Mouse (Mus musculus) bone marrow macrophage, adult 2 months (primary cell): ENCODE data around the gene Csnk1g1. TPM values are rescaled to one million over a fixed set of nuclear protein-coding genes. Genes with fewer than 3 reads are reported as not detected.

Experiments used
- H3K27ac ChIP-seq: 2 replicates; pipeline ENCODE4 v1.5.1; 2012; ENCODE audit warnings: low read depth, low read length; ENCODE audit not compliant: insufficient read depth
- H3K4me1 ChIP-seq: 2 replicates; pipeline ENCODE4 v1.6.1; 2012; ENCODE audit warnings: low read length; ENCODE audit not compliant: control insufficient read depth, insufficient read depth
- H3K4me3 ChIP-seq: 2 replicates; pipeline ENCODE4 v1.5.1; 2012; ENCODE audit warnings: mild to moderate bottlenecking, low read length, moderate library complexity; ENCODE audit not compliant: insufficient read depth
- CTCF ChIP-seq: IDR thresholded peaks from 2 replicates; pipeline ENCODE4 v1.5.1; 2012; ENCODE audit warnings: low read depth, mild to moderate bottlenecking, low read length, moderate library complexity
- POLR2A ChIP-seq: IDR thresholded peaks from 2 replicates; pipeline ENCODE4 v1.6.1; 2012; ENCODE audit warnings: mild to moderate bottlenecking, low read depth, low read length, borderline replicate concordance
- polyA plus RNA-seq: library from polyadenylated mRNA; stranded (reverse); fragments of >200 nt; gene quantifications from 2 replicates; pipeline ENCODE4 v1.2.4, GENCODE M21; 2012; ENCODE audit not compliant: missing spikeins, insufficient read depth, insufficient read length

Gene Csnk1g1
- polyA plus RNA-seq, 1 experiment: 18.7 TPM

DNA sequence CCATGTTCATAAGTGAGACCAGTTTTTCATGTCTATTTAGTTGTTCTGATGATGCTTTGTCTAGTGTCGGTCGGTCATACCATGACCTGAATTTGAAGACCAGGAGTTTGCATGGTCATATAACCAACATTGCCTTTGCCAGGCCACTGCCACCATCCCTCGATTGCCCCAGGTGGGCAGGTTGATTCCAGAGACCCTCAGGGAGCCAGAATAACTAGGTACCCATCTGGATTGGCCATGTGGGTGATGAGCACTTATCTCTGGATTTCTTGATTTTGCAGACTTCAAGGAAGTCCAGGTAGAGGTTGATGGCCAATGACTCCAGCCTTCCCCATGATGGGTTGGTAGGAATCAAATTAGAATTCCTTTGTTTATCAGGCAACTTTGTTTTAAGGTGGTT is 134.5 kb downstream of the Csnk1g1 start:
- TF ChIP-seq POLR2A (no peak), CTCF (no peak)
- Histone ChIP-seq H3K4me1 (peaks cover 6% of the 10 kb centered on the region), H3K4me3 (no peak overlapping the region), H3K27ac (no peak overlapping the region)

DNA sequence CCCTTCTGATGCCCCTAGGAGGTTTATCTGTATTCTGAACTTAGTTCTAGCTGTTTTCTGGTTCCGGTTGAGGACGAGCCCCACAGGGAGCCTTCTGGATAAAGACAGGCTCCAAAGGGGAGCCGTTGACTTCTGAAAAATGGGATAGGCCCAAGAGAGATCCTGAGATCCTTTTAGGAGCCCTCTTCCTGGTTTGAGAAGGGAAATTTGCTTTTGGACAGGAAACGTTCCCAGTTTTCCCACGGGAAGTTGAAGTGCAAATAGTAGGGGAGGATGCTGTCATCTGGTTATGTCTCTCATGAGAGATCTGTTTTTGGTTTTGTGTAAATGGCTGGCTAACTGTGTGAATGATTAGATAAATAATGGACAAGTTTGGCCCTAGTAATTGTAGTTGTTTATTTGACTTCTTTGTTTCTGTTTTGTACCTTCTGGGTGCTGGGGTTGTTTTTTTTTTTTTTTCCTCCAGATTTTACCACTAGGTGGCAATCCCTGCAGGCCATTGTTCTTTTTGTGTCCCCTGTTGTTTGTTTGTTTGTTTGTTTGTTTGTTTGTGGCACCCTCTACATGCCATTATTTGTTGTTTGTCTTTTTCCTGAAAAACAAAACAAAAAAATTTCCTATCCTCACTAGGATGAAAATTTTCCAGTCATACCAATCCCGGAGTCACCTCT is 141.3 kb downstream of the Csnk1g1 start:
- no peak for TF ChIP-seq POLR2A
- no peak for TF ChIP-seq CTCF
- no peak overlapping the region for H3K4me3 ChIP-seq
- H3K4me1 ChIP-seq: no peaks in the 10 kb centered on the region
- no peak overlapping the region for H3K27ac ChIP-seq

DNA sequence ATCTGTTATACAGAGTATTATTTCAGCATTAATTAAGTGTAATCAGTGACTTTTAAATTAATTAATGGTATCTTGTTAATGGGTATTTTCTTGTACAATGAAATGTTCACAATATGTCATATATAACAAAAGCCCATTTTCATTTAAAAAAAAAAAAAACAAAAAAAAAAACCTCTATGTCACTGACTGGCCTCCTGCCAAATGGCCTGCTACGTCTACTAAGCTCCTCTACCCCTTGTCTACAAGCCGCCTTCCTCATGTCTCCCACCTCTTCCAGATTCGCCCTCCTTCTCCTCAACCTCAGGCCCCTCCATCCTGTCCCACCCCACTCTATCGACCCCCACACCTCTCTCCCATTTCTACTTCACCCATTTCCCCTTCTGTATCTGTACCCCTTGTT is 142.8 kb downstream of the Csnk1g1 start:
- Histone ChIP-seq H3K27ac (no peak overlapping the region), H3K4me3 (no peak overlapping the region), H3K4me1 (no peaks in the 10 kb centered on the region)
- TF ChIP-seq POLR2A (no peak), CTCF (no peak)

DNA sequence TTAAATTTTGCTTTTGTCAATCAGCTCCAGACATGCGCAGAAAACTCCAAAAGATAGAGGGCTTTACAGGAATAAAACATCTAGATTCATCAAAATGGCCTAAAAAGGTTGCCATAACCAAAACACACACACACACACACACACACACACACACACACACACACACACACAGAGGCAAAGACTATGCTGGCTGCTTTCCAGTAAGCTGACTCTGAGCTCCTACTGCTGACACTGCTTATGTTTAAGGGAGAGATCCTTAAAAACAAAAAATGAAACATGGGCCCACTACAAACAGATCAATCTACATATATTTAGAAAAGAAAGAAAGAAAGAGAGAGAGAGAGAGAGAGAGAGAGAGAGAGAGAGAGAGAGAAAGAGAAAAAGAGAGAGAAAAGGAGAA is 144.0 kb downstream of the Csnk1g1 start:
- TF ChIP-seq POLR2A: no peak
- no peak for TF ChIP-seq CTCF
- Histone ChIP-seq H3K4me1 (no peaks in the 10 kb centered on the region), H3K4me3 (no peak overlapping the region), H3K27ac (no peak overlapping the region)

DNA sequence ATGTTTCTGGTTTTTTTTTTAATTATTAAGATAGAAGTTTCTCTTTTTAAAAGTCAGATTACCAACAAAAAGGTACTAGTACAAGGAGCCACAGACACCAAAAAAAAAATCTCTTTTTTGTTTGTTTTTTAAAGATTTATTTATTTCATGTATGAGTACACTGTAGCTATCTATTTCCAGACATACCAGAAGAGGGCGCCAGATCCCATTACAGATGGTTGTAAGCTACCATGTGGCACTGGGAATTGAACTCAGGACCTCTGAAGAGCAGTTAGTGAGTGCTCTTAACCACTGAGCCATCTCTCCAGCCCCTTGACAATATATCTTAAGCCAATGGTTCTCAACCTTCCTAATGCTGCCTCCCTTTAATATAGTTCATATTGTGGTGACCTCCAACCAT is 144.9 kb downstream of the Csnk1g1 start:
- TF ChIP-seq CTCF: no peak
- TF ChIP-seq POLR2A: no peak
- H3K27ac ChIP-seq: no peak overlapping the region
- H3K4me1 ChIP-seq: peaks cover 5% of the 10 kb centered on the region
- no peak overlapping the region for H3K4me3 ChIP-seq

DNA sequence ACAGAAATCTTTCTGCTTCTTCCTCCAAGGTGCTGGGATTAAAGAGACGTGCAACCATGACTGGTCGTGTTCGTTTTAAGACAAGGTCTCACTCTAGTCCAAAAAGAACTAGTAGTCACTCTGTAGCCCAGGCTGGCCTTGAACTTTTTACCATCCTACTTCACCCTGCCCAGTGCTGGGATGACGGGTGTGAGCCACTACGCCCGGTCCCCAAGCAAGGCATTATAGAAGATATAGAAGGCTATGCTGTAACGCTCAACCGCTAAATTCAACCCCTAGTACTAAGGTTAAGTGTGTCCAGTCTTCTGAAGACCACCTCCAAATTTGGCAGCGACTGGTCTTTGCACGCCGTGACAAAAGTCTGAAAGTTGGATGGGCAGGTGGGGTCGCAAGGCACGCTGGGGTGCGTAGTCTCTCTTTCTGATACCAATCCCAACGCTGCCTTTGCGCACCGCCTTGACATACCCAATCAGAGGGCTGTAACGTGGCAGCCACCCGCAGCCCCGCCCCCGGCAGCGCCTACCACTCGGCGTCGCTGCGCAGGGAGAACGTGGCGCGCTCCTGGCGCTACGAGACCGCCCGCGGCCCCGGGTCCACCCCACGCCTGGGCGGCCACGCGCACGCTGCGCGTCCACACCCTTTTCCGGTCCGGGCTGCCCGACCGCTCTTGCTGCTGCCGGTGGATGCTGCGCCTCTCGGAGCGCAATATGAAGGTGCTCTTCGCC is 151.0 kb downstream of the Csnk1g1 start, which contains the start of gene Ppib:
Ppib (plus strand) TSS at position 640 of the 725 bp plus-strand sequence.
- peaks cover 17% of the 10 kb centered on the region for H3K4me1 ChIP-seq
- TF ChIP-seq CTCF: no peak
- no peak for TF ChIP-seq POLR2A
- H3K4me3 ChIP-seq: peak within 1 kb of the TSS; percentile 97
- H3K27ac ChIP-seq: peak within 1 kb of the TSS; percentile 52

DNA sequence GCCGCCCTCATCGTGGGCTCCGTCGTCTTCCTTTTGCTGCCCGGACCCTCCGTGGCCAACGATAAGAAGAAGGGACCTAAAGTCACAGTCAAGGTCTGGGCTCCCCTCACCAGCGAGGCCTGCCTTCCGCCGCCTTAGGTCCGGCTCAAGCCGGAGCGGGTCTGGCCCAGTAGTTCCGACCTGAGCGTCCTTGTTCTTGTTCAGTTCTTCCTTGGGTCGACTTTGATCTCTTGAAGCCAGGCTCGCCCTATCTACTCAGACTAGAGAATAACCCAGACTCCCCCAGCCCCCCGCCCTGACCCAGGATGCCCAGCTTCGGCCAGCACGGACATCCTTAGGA is 151.6 kb downstream of the Csnk1g1 start:
- peaks cover 17% of the 10 kb centered on the region for H3K4me1 ChIP-seq
- peak overlapping the region; percentile 52 for H3K27ac ChIP-seq
- H3K4me3 ChIP-seq: peak overlapping the region; percentile 97
- no peak for TF ChIP-seq CTCF
- TF ChIP-seq POLR2A: no peak

DNA sequence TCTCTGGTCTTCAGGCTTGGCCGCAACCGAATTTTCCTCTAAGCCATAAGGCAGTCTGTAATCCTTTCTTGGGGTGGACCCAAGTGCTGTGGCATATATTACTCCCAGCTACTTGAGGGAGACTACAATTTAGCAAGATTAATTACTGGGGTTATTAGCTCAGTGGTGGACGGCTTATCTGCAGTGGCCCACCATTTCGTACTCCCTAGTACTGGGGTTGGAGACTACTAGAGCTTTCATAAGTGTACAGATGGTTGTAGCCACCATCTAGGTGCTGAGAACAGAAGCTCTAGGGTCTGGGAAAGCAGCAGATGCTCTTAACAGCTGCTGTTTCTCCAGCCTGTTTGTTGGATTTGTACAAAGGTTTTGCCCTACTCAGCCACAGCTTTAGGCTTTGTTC is 152.3 kb downstream of the Csnk1g1 start:
- TF ChIP-seq CTCF: no peak
- TF ChIP-seq POLR2A: no peak
- Histone ChIP-seq H3K4me3 (peak overlapping the region; percentile 97), H3K27ac (no peak overlapping the region), H3K4me1 (peaks cover 17% of the 10 kb centered on the region)

DNA sequence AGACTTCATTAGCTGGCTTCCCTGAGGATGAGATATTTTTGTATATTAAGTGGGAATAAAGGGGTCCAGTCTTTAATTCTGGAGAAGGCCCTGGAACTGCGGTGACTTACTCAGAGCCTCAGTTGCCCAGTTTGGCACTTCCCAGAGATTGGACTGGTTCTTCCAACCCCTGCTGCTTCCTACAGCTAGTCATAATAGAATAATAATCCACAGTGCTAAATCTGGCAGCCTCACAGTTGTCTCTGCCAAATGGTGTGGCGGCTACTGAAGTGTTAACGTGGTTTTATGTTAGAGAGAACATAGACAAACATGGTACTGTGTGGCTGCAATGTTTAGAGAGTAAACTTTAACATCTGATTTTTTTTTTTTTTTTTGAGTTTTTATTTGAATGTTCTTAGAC is 152.9 kb downstream of the Csnk1g1 start:
- no peak for TF ChIP-seq POLR2A
- TF ChIP-seq CTCF: no peak
- H3K4me3 ChIP-seq: peak overlapping the region; percentile 97; the same call in 1 of the 2 replicates
- peaks cover 17% of the 10 kb centered on the region for H3K4me1 ChIP-seq
- no peak overlapping the region for H3K27ac ChIP-seq

DNA sequence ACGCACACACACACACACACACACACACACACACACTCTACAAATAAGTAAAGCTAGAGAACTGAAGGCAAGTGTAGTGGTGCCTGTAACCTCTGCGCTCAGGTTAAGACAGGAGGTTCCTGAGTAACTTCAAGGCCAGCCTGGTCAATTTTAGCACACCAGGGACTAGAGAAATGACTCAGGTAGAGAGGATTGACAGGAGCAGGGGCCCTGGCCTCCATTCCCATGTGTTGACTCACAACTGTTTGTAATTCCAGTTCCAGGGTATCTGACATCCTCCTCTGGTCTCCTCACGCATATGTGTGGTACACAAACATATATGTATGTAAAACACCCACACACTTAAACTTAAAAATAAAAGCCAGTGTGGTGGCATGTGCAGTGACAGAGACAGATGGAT is 154.7 kb downstream of the Csnk1g1 start:
- H3K4me3 ChIP-seq: no peak overlapping the region
- no peak overlapping the region for H3K27ac ChIP-seq
- TF ChIP-seq CTCF (no peak), POLR2A (no peak)
- H3K4me1 ChIP-seq: peaks cover 13% of the 10 kb centered on the region

DNA sequence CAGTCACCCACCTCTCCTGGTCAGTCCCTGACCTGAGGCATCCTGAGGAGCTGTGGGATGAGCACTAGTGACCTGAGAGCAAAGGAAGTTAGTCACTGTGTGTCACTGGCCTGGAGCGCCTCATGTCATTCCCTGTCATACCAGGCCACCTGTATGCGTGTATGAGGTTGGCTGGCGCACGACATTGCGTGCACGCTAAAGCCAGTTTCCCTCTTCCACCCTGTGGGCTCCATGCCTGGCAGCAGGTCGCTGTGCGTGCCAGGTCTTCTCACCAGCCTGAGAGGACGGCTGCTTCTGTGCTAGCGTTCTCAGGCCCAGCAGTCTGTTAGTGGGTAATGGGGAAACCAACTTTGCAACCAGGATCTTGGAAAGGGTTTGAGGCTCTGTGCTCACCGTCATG is 155.6 kb downstream of the Csnk1g1 start:
- no peak overlapping the region for H3K4me3 ChIP-seq
- H3K27ac ChIP-seq: no peak overlapping the region
- no peak for TF ChIP-seq CTCF
- TF ChIP-seq POLR2A: no peak
- peaks cover 8% of the 10 kb centered on the region for H3K4me1 ChIP-seq
